Mouse (Mus musculus) limb, embryonic 14.5 days (tissue): Measurements from ENCODE around the gene Stom. TPM values are rescaled to one million over a fixed set of nuclear protein-coding genes. Genes with fewer than 3 reads are reported as not detected.

Source experiments
- ATAC-seq: fragments of 200-750 bp; cut with Nextera tagmentation; 2 replicates; pipeline ENCODE4 v1.8.0; 2017; ENCODE audit warnings: low read depth, moderate number of reproducible peaks, moderate TSS enrichment; ENCODE audit not compliant: low FRiP score
- DNase-seq: peaks from one replicate; pipeline ENCODE4 v3.0.0-alpha.2; 2015; ENCODE audit warnings: low spot score
- H3K27ac ChIP-seq: fragments of 300-500 bp; sonication (generic); replicated peaks from 2 replicates; pipeline ENCODE4 v1.5.1; 2014; ENCODE audit warnings: low read depth, mild to moderate bottlenecking, low read length, moderate library complexity, mixed read lengths
- H3K27me3 ChIP-seq: fragments of 300-500 bp; sonication (generic); 2 replicates; pipeline ENCODE4 v1.6.1; 2014; ENCODE audit warnings: low read length, mixed read lengths; ENCODE audit not compliant: control insufficient read depth, insufficient read depth
- H3K36me3 ChIP-seq: fragments of 300-500 bp; sonication (generic); 2 replicates; pipeline ENCODE4 v1.6.1; 2014; ENCODE audit warnings: mild to moderate bottlenecking, low read length, moderate library complexity, mixed read lengths; ENCODE audit not compliant: control insufficient read depth, insufficient read depth
- H3K4me1 ChIP-seq: fragments of 300-500 bp; sonication (generic); 2 replicates; pipeline ENCODE4 v1.6.1; 2014; ENCODE audit warnings: antibody characterized with exemption, low read length, mixed read lengths; ENCODE audit not compliant: control insufficient read depth, insufficient read depth
- H3K4me2 ChIP-seq: fragments of 300-500 bp; sonication (generic); replicated peaks from 2 replicates; pipeline ENCODE4 v1.6.1; 2014; ENCODE audit warnings: low read depth, mild to moderate bottlenecking, low read length, moderate library complexity; ENCODE audit not compliant: severe bottlenecking
- H3K4me3 ChIP-seq: fragments of 300-500 bp; sonication (generic); replicated peaks from 2 replicates; pipeline ENCODE4 v1.5.1; 2014; ENCODE audit warnings: low read length
- H3K9ac ChIP-seq: fragments of 300-500 bp; sonication (generic); 2 replicates; pipeline ENCODE4 v1.6.1; 2014; ENCODE audit warnings: mild to moderate bottlenecking, low read depth, low read length, moderate library complexity; ENCODE audit not compliant: severe bottlenecking
- H3K9me3 ChIP-seq: fragments of 300-500 bp; sonication (generic); 2 replicates; pipeline ENCODE4 v1.6.1; 2016; ENCODE audit warnings: low read length; ENCODE audit not compliant: control insufficient read depth
- POLR2A ChIP-seq: fragments of 200-500 bp; IDR thresholded peaks from 2 replicates; pipeline ENCODE4 v1.8.0; 2012; ENCODE audit warnings: inconsistent platforms, mild to moderate bottlenecking, moderate library complexity, borderline replicate concordance; ENCODE audit not compliant: insufficient read depth, insufficient read length; ENCODE audit errors: extremely low read depth
- WGBS: fragments of 180-500 bp; shearing (Covaris S2); extraction: QIAGEN DNeasy Blood & Tissue Kit; methylation state at CpG from one replicate; pipeline ENCODE4 v1.1.7; 2014; 5-methylcytosine and 5-hydroxymethylcytosine counted together
- polyA plus RNA-seq, 2 experiments: library from polyadenylated mRNA; depleted of rRNA in 1 of 2; stranded (reverse) in 1 of 2; unstranded in 1 of 2; fragments of >200 nt; fragmentation: Nextera tagmentation in 1 of 2; extraction: Ambion mirVana in 1 of 2; gene quantifications; 2 replicates each; pipeline versions ENCODE4 v1.2.1 to v1.2.3; 2012 to 2014

Gene Stom
- polyA plus RNA-seq (2012; rRNA removed) (14.0 and 15.1 TPM in 2 replicates), polyA plus RNA-seq (2014; fragmentation: Nextera tagmentation; extraction: Ambion mirVana) (19.1 and 23.8 TPM in 2 replicates)

DNA sequence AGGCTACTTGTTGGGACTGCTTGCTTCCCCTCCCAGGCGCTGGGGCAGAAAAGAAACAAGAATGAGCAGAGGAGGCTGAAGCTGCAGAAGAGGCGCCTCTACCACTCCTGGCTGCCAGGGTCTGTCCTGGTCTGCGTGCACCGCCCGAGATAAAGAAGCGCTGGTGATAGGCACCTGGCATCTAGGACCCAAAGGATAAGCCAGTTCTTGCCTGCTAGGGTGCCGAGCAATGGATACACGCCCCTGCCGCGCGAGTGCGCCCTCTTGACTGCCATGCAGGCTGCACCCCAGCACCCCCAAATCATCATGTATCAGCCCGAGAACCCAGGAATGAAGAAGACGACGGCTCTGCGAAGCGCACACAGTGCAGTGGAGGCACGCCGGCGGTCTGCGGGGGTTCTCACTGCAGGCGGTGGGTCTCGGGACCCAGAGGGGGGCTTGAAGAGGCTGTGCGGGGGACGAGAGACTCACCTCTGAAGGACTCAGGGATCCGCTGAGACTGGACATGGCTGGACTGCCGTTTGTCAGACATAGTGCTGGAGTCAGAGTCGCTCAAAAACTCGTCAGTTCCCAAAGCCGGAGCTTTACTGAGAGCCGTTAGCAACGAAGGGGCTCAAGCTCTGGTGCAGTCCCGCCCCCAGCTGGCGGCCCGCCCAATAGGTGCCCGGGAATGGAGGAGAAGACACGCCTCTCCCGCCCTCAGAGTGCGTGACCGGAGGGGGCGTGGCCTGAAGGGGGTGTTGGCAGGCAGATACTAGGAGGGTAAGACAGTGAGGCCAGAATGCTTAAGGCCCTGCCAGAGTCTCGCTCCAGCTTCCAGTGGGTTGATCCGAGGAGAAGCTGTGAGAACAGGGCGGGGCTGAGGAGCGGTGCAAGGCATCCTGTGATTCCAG lies at the start of gene Stom:
TSS of gene Stom (minus strand) at position 589 of the 893 bp plus-strand sequence.
- no peak for TF ChIP-seq POLR2A
- H3K27ac ChIP-seq: peak within 1 kb of the TSS; percentile 76
- no peaks in the 10 kb centered on the region for H3K27me3 ChIP-seq
- no peaks in the 10 kb centered on the region for H3K9me3 ChIP-seq
- peak within 1 kb of the TSS; percentile 66 for H3K4me3 ChIP-seq
- ATAC-seq: peak; percentile 99
- H3K4me1 ChIP-seq: peaks cover 14% of the 10 kb centered on the region
- 0% methylated on average over 45 of the region's 45 CpGs for WGBS
- DNase-seq: peak; percentile 98
- H3K9ac ChIP-seq: peak within 1 kb of the TSS; percentile 71
- H3K36me3 ChIP-seq: no peaks in the 10 kb centered on the region
- peak within 1 kb of the TSS; percentile 99 for H3K4me2 ChIP-seq

- ATAC-seq (no peak), DNase-seq (no peak)
- TF ChIP-seq POLR2A: no peak
- 43% methylated on average over 9 of the region's 9 CpGs for WGBS
- Histone ChIP-seq H3K4me2 (no peak overlapping the region), H3K4me3 (no peak overlapping the region), H3K36me3 (no peaks in the 10 kb centered on the region), H3K27ac (no peak overlapping the region), H3K9me3 (0 out of 2 replicates have a peak, but pooled peaks cover 5% of the 10 kb centered on the region), H3K9ac (no peak overlapping the region), H3K4me1 (no peaks in the 10 kb centered on the region; the same call in 1 of the 2 replicates), H3K27me3 (no peaks in the 10 kb centered on the region)
These were observed 48.7 kb upstream of the Stom start for GRCm38 (mm10) chr2:35385441-35385871.

DNA sequence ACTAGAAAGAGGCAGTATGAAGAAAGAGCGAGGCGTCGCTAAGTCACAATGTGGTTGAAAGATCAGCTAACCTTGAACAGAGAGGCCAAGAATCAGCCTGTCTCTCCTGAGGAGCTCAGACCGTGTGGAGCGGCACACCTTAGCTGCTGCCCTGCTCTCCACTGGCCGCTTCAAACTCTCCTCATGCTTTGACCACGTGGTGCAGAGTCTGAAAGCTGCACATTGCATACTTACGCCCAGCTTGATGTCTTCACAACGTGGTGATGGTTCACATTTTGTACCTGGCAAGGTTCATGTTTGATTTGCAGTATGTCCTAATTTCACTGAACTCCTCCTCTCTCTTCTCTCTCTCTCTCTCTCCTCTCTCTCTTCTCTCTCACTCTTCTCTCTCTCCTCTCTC lies 42.5 kb upstream of the Stom start:
- no peak overlapping the region for H3K27ac ChIP-seq
- no peaks in the 10 kb centered on the region for H3K4me1 ChIP-seq
- 73% methylated on average over 9 of the region's 9 CpGs for WGBS
- ATAC-seq (no peak), DNase-seq (no peak)
- H3K27me3 ChIP-seq: no peaks in the 10 kb centered on the region
- no peaks in the 10 kb centered on the region for H3K9me3 ChIP-seq
- no peak for TF ChIP-seq POLR2A
- no peak overlapping the region for H3K4me2 ChIP-seq
- no peak overlapping the region for H3K9ac ChIP-seq
- no peak overlapping the region for H3K4me3 ChIP-seq
- H3K36me3 ChIP-seq: no peaks in the 10 kb centered on the region

- no peak for TF ChIP-seq POLR2A
- DNase-seq: no peak
These were observed 40.8 kb upstream of the Stom start for GRCm38 (mm10) chr2:35377600-35377999.

DNA sequence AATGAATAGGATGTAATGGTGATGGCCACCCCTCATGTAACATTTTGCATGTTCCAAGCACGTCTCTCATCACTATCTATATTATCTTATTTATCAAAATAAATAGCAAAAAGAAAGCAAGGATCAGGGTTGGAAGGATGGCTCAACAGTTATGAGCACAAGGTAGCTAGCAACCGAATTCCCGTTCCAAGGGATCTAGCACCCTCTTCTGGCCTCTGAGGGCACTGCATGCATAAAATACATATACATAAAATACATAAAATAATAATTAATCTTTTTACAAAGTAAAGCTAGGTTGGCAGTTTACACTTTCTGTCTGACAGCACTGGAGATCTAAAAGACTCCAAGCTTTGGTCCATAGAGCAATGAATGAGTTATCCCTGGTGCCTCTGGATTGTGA lies 36.2 kb upstream of the Stom start:
- H3K4me3 ChIP-seq: no peak overlapping the region
- no peaks in the 10 kb centered on the region for H3K9me3 ChIP-seq
- no peak for ATAC-seq
- H3K36me3 ChIP-seq: no peaks in the 10 kb centered on the region
- no peaks in the 10 kb centered on the region for H3K27me3 ChIP-seq
- no peaks in the 10 kb centered on the region for H3K4me1 ChIP-seq
- no peak overlapping the region for H3K9ac ChIP-seq
- no peak overlapping the region for H3K27ac ChIP-seq
- peak; percentile 38 for DNase-seq
- H3K4me2 ChIP-seq: no peak overlapping the region
- no peak for TF ChIP-seq POLR2A
- WGBS: 14% methylated on average over 3 of the region's 3 CpGs

More at GRCm38 (mm10) chr2:35377600-35377999, 40.8 kb upstream of the Stom start:
- 42% methylated on average over 6 of the region's 6 CpGs for WGBS
- Histone ChIP-seq H3K27ac (no peak overlapping the region), H3K4me2 (no peak overlapping the region), H3K27me3 (no peaks in the 10 kb centered on the region), H3K36me3 (no peaks in the 10 kb centered on the region), H3K4me1 (no peaks in the 10 kb centered on the region), H3K9ac (no peak overlapping the region), H3K9me3 (no peaks in the 10 kb centered on the region), H3K4me3 (no peak overlapping the region)
- ATAC-seq: no peak
